Mouse (Mus musculus) brain, embryonic 14.5 days (tissue): ENCODE data around the gene Trabd.

Source experiments
- CTCF ChIP-seq: fragments of 200-500 bp; IDR thresholded peaks from 2 replicates; pipeline ENCODE4 v1.5.1; 2012; ENCODE audit warnings: inconsistent platforms, mild to moderate bottlenecking, moderate library complexity, borderline replicate concordance; ENCODE audit not compliant: insufficient read depth, insufficient read length; ENCODE audit errors: extremely low read depth
- POLR2A ChIP-seq: fragments of 200-500 bp; IDR thresholded peaks from 2 replicates; pipeline ENCODE4 v1.6.1; 2012; ENCODE audit warnings: mild to moderate bottlenecking, inconsistent platforms, borderline replicate concordance; ENCODE audit not compliant: poor library complexity, insufficient read depth, insufficient read length, severe bottlenecking; ENCODE audit errors: extremely low read depth

DNA sequence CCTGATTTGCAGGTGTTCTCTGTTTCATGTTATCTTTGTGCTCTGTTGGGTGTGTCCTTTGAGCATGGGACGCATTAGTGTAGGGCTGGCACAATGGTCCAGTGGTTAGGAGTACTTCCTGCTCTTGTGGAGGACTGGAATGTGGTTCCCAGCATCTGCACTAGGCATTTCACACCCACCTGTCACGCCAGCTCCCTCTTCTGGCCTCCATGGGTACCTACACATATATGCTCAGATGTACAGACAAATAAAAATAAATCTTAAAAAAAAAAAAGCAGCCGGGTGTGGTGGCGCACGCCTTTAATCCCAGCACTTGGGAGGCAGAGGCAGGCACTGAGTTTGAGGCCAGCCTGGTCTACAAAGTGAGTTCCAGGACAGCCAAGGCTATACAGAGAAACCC lies 30.5 kb upstream of the Trabd start:
- TF ChIP-seq CTCF (no peak), POLR2A (no peak)
